In the genomic region with DNA sequence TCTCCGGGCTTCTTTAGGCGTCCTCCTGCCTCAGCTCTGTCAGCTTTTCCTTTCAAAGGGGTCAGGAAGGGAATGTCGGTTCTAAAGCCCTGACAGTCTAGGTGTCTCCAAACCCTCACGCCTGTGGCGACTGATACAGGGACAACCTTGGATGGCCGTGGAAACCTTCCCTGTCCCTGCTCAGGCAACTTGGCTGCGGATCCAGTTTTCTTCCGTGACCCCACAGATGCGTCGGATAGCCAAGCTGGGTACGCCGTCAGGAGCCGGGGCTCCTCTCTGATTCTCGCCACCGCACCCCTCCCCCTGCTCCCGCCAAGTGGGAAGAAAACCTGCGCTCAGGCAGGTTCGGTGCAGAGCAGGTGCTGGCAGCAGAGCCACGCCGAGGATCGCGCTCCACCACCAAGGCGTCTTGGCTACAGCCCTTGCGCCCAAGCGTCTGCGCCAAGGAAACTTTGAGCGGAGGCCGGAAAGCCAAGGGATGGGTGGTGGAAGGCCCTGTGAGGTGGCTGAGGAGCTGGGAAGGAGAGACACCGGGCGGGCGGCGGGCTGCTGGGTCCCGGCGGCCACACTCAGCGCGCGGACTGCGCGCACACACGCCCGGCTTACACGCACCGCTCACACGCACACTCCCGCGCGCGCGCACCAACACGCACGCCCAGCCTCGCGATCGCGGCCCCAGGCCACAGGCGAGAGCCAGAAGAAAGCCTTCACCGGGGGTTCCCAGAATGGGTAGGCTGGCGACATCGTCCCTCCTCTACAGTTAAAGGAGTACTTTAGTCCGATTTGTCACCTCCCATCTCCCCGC, we compare ENCODE assay signal across 8 mouse cellular contexts. TPM values are rescaled to one million over a fixed set of nuclear protein-coding genes. Genes with fewer than 3 reads are reported as not detected.
DNase-seq lines count a peak whose midpoint lies in the region; ATAC-seq lines count a peak whose summit lies in the region.

A gene (minus strand): TSS at position 598 of the 805 bp plus-strand sequence.

- H3K4me2 ChIP-seq in kidney, embryonic 14.5 days (replicated peaks; ENCODE audit: low read depth, low read length), result peak within 1 kb of the TSS; percentile 97
- peak within 1 kb of the TSS; percentile 93 for H3K4me2 ChIP-seq in limb, embryonic 11.5 days (ENCODE audit: low read depth, severe bottlenecking)

- peaks cover 7% of the 10 kb centered on the region; the same call in 1 of the 2 replicates for H3K4me1 ChIP-seq in kidney, embryonic 14.5 days (ENCODE audit: control insufficient read depth, insufficient read depth, low read length)
- H3K4me1 ChIP-seq in limb, embryonic 11.5 days (ENCODE audit: control insufficient read depth, insufficient read depth, low read length), result 0 out of 2 replicates have a peak, but pooled peaks cover 3% of the 10 kb centered on the region

- peaks cover 58% of the 10 kb centered on the region for H3K27me3 ChIP-seq in kidney, embryonic 14.5 days (ENCODE audit: control insufficient read depth, insufficient read depth, low read length)
- H3K27me3 ChIP-seq in limb, embryonic 11.5 days (ENCODE audit: control insufficient read depth, insufficient read depth, low read length), result peaks cover 45% of the 10 kb centered on the region

- H3K27ac ChIP-seq in kidney, embryonic 14.5 days (ENCODE audit: low read depth, low read length), result no peak within 1 kb of the TSS
- no peak within 1 kb of the TSS for H3K27ac ChIP-seq in limb, embryonic 11.5 days (replicated peaks; ENCODE audit: low read depth, low read length)

- peak; percentile 41 for ATAC-seq in kidney, embryonic 14.5 days (ENCODE audit: low FRiP score, low TSS enrichment)
- no peak for ATAC-seq in limb, embryonic 11.5 days (ENCODE audit: insufficient number of reproducible peaks, low FRiP score, low TSS enrichment, low read depth)

- H3K9me3 ChIP-seq in kidney, embryonic 14.5 days (ENCODE audit: control insufficient read depth, low read length), result no peaks in the 10 kb centered on the region
- no peaks in the 10 kb centered on the region for H3K9me3 ChIP-seq in limb, embryonic 11.5 days (ENCODE audit: control insufficient read depth, low read length)

- no peaks in the 10 kb centered on the region for H3K36me3 ChIP-seq in kidney, embryonic 14.5 days (ENCODE audit: control insufficient read depth, insufficient read depth, low read length)
- H3K36me3 ChIP-seq in limb, embryonic 11.5 days (ENCODE audit: control insufficient read depth, insufficient read depth, low read length), result no peaks in the 10 kb centered on the region

- under 1% methylated on average over 57 of the region's 61 CpGs for WGBS in kidney, embryonic 14.5 days
- WGBS in limb, embryonic 11.5 days, result under 1% methylated on average over 61 of the region's 61 CpGs

- H3K9ac ChIP-seq in kidney, embryonic 14.5 days (ENCODE audit: low read depth, low read length), result peak within 1 kb of the TSS; percentile 45; the same call in 1 of the 2 replicates
- peak within 1 kb of the TSS; percentile 27; the same call in 1 of the 2 replicates for H3K9ac ChIP-seq in limb, embryonic 11.5 days (ENCODE audit: low read length)

- peak within 1 kb of the TSS; percentile 60 for H3K4me3 ChIP-seq in kidney, embryonic 14.5 days (ENCODE audit: low read length)
- peak within 1 kb of the TSS; percentile 52 for H3K4me3 ChIP-seq in limb, embryonic 11.5 days (ENCODE audit: low read depth, low read length)

- DNase-seq in kidney, postnatal 14 days, result no peak
- DNase-seq in embryo, embryonic 10 days (ENCODE audit: low spot score), result peak; percentile 43
- peak; percentile 6 for DNase-seq in heart, postnatal 4 days
- DNase-seq in limb, embryonic 11.5 days (ENCODE audit: low spot score), result peak; percentile 55
- DNase-seq in retina, embryonic 14.5 days (ENCODE audit: low spot score), result peak; percentile 60
- no peak for DNase-seq in gastrocnemius, adult 18-20 months (ENCODE audit: low spot score)
- no peak for DNase-seq in natural killer cell, adult 2 months (ENCODE audit: low spot score in 2 of 2)

RNA-seq across cellular contexts. Expression of the gene that starts here (rescaled TPM):
- polyA plus RNA-seq in kidney, embryonic 14.5 days (2014; fragmentation: Nextera tagmentation; extraction: Ambion mirVana), result 0.17 and 0.41 TPM in 2 replicates
- total RNA-seq in heart, postnatal 4 days (2021), result under 1 TPM; 0.10 to 0.23 TPM
- 0.61 and 1.1 TPM in 2 replicates for polyA plus RNA-seq in limb, embryonic 11.5 days (2014; fragmentation: Nextera tagmentation; extraction: Ambion mirVana)
- not detected for total RNA-seq in gastrocnemius, adult 18-20 months (2021)

Comparison
In these comparisons a context has a peak if more than half of its experiments do, and no peak if none do; other contexts are left out.
1. Peak in ATAC-seq, H3K4me3 ChIP-seq, H3K9ac ChIP-seq and H3K4me2 ChIP-seq in kidney, embryonic 14.5 days; RNA of the gene not detected or under 1 TPM.
2. Peak in DNase-seq in heart, postnatal 4 days; RNA of the gene not detected or under 1 TPM.
3. DNase-seq: peak in embryo, embryonic 10 days (single experiment), limb, embryonic 11.5 days (single experiment) and retina, embryonic 14.5 days (single experiment); none in kidney, postnatal 14 days (single experiment), gastrocnemius, adult 18-20 months (single experiment) and natural killer cell, adult 2 months (0 of 2).